Mouse (Mus musculus) bone marrow macrophage, adult 2 months (primary cell): ENCODE results near the gene Reln.

Experiments used
- CTCF ChIP-seq: IDR thresholded peaks from 2 replicates; pipeline ENCODE4 v1.5.1; 2012; ENCODE audit warnings: low read depth, mild to moderate bottlenecking, low read length, moderate library complexity
- POLR2A ChIP-seq: IDR thresholded peaks from 2 replicates; pipeline ENCODE4 v1.6.1; 2012; ENCODE audit warnings: mild to moderate bottlenecking, low read depth, low read length, borderline replicate concordance

- TF ChIP-seq CTCF, result no peak
- no peak for TF ChIP-seq POLR2A
Measured at GRCm38 (mm10) chr5:22033039-22033438, 311.5 kb downstream of the Reln start.
